Mouse (Mus musculus) layer of hippocampus, adult 9-10 months (tissue): ENCODE data around the gene Ceacam11.
"Not testable (repeated sequence)": the region's sequence is repeated elsewhere in the genome, so short reads cannot be mapped to it uniquely, and the experiment has no call there.

Experiments
- DNase-seq: peaks from one replicate; pipeline ENCODE4 v3.0.0; 2022; ENCODE audit warnings: low spot score

Gene Ceacam11

GRCm38 (mm10) chr7:17971824-17972223 is at the start of gene Ceacam11:
Gene Ceacam11, plus strand, starts transcription at chr7:17972124.
- no peak for DNase-seq

- DNase-seq: not testable (repeated sequence)
Measured at GRCm38 (mm10) chr7:18001131-18001530, 29.2 kb downstream of the Ceacam11 start.

GRCm38 (mm10) chr7:18009589-18009988 is 37.7 kb downstream of the Ceacam11 start, which contains the start of gene Ceacam13:
Gene Ceacam13, plus strand, starts transcription at chr7:18009889.
- DNase-seq: no peak
